Mouse (Mus musculus) 3134 (cell line): ENCODE measurements around the gene Klf8.
A peak's percentile ranks its signal among the peaks of the same experiment; 100 is the strongest.
"Not testable (repeated sequence)": the region's sequence is repeated elsewhere in the genome, so short reads cannot be mapped to it uniquely, and the experiment has no call there.

ENCODE experiments used
- DNase-seq: peaks from one replicate; pipeline ENCODE4 v3.0.0-alpha.2; 2011; ENCODE audit warnings: low spot score; ENCODE audit not compliant: insufficient read length; ENCODE audit errors: extremely low read depth

The Klf8 gene

GRCm38 (mm10) chrX:153237304-153237919, at the start of gene Klf8:
Gene Klf8, plus strand, starts transcription at chrX:153237466.
- no peak for DNase-seq

- not testable (repeated sequence) for DNase-seq
Measured at GRCm38 (mm10) chrX:153199185-153199584, 38.1 kb upstream of the Klf8 start.

GRCm38 (mm10) chrX:153211101-153211500, 26.2 kb upstream of the Klf8 start:
- no peak for DNase-seq

GRCm38 (mm10) chrX:153231240-153231639, 6.0 kb upstream of the Klf8 start:
- no peak for DNase-seq

DNA sequence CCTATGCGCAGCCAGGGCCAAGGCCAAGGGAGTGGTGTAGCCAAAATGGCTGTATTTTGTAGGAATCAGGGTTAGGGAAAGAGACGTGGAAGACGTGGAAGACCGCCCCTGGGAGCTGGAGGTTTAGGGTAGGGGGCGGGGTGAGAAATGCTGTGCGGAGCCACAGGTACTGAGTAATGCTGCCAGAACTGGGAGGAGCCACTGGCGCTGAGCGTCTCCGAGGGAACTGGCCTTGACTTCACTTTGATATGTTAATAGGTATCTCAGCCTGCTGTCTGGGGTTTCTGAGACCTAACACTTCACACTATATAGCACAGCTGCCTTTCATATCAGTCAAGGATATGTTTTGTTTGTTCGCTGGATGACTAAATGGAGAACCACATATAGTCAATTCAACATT, 4.0 kb upstream of the Klf8 start:
- no peak for DNase-seq

- peak; percentile 1 for DNase-seq
Measured at GRCm38 (mm10) chrX:153237920-153238504, 746 bp downstream of the Klf8 start.

GRCm38 (mm10) chrX:153254256-153254655, 17.0 kb downstream of the Klf8 start:
- no peak for DNase-seq

GRCm38 (mm10) chrX:153255504-153255903, 18.2 kb downstream of the Klf8 start:
- DNase-seq = no peak

- DNase-seq = no peak
Measured at GRCm38 (mm10) chrX:153282185-153282584, 44.9 kb downstream of the Klf8 start.

DNA sequence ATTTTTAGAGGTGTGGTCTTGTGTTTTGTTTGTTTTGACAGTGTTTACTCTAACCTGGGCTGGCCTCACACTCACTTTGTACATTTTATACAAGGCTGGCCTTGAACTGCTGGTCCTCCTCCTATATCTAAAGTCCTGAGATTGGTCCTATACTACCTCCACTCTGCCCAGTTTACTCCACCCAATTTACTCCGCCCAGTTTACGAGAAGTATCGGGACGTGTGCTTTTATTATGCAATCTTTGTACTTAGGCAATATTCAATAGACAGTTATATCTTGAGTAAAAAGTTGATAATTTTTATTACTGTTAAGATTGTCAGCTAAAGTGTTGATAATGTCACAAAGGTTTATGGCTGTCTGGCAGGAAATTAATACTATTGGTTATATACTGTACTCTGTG, 74.1 kb downstream of the Klf8 start:
- no peak for DNase-seq

- DNase-seq = no peak
Measured at GRCm38 (mm10) chrX:153323105-153323504, 85.8 kb downstream of the Klf8 start.

GRCm38 (mm10) chrX:153334140-153334539, 96.9 kb downstream of the Klf8 start:
- not testable (repeated sequence) for DNase-seq

DNA sequence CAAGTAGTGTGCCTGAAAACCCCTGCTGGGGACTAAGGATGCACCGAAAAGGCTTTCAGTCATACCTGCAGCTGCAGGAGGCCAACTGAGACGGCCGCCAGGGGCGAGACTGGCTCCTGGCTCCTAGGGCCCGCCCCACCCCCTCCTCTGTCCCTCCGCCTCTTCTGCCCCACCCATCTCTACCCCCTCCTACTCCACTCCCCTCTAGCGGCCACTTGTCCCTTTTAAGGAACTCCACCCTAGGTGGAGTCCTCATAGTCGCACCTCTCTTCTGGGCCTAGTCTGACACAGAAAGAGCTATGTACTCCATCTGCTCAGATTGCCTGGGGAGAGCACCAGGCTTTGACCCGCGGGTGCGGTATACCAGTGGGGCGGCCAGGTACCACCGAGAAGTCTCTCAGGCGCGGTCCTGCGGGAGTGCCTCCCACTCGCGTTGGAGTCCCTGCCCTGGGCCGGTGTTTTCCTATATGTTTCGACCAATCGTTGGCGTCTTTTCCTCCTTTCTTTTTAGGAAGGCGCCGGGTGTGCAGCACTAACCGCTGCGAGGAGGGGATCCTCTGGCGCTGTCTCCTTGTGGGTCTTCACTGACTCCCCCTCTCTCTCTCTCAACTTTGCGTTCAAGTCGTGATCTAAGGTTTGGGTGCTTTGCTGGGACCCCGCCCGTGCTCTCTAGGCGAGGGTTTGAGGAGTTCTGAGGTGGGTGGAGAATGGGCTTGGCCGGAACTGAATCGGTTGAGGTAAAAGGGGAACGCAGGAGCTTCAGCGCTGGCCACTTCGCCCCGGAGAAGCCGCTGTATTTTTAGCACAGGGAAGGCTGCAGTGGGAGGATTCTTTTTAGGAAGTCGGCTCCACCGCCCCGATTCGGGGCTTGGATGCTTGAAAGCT, 122.3 kb downstream of the Klf8 start:
- no peak for DNase-seq

DNA sequence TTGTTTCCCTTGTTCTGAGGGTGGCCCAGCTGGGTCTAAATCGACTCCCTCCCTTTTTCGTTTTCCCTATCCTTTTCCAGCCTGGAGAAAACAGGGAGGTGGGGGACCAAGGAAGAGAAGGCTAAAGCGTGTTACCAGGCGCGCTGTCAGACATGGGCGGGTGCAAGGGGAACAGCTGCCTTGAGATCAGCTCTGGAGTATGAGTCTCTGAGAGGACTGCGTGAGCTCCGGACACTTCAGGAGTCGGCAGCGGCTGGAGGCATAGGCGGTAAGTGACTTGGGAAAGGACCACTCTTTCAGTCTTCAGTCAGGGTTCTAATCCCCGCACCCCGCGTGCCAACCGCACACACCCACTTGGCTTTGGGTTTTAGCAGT, 122.9 kb downstream of the Klf8 start:
- no peak for DNase-seq

DNA sequence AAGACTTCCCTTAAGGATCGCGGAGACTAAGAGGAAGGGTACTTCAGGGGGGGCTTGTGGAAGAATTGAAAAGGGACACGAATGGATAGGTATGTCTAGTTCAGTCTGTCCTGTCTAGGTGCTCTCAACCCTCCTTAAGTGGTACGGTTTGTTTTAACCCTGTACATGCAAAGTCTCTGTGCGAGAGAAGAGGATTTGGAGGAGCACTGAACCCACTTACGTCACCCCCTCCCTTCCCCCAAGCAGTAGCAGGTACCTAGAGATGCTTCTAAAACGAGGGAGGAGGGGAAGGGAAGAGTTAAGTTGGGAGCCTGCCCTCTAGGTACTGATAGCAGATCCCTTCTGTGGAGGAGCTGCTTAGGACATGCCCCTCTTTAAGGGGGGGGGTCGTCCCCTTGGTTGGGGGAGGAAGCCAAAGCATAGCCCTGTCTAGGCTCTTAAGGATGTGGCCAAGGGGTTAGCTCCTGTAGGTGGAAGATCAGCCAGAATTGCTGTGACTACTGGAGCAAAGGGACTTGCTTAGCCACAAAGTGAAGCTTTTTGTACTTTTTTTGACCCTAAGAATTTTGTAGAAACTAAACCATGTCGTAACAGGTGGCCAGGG, 123.5 kb downstream of the Klf8 start:
- DNase-seq = no peak

- DNase-seq = no peak
Measured at GRCm38 (mm10) chrX:153366754-153367153, 129.5 kb downstream of the Klf8 start.

DNA sequence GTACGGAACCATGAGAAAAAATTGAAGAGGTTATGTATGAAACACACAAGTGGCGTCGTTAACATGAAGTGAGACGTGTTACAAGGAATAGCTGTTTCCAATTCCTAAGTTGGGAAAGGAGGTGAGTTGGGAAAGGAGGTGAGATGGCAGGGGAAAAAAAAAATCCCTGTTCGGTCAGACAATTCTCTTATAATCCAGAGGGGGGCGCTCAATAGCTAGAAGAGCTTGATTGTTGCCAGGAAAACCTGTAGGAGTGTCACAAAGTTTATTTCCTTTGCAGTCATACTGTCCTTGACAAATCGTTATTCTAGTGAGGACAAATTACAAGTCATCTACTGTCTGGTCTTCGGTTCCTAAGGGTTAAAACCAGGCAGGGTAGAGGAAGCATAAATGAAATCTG, 132.5 kb downstream of the Klf8 start:
- DNase-seq = no peak

DNA sequence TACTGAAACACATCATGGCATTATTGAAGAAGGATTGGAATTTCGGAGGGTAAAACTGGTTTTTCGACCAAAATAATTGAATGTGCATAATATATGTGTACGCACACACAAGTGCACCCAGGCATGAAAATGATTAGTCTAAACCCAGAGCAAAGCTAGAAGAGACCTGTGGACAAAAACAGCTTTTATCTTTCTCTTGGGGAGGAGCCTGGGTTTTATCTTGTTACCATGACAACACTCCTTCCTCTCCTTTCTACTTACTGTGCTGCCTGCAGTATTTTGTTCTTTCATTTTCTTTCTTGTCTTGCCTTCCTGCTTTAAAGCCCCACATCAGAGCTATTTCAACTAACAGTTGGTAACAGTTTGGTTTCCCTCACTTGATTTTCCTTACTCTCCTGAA, 137.8 kb downstream of the Klf8 start:
- DNase-seq = no peak

- DNase-seq = no peak
Measured at GRCm38 (mm10) chrX:153381753-153382152, 144.5 kb downstream of the Klf8 start.

DNA sequence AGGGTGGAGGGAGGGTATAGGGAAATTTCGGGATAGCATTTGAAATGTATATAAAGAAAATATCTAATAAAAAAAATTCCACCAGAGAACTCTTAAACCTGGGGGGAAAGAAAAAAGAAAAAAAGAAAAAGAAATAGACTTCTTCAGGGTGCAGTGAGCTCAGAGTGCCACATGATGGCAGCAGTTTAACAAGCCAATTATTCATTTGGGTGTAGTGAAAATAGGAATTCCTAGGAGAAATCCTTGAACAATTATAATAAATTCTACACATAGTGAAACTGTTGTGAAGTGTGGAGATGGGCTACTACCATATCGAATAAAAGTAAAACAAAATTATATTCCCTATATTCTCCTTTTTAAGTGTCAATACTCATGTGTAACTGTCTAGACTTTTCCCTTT, 152.0 kb downstream of the Klf8 start:
- DNase-seq = no peak

DNA sequence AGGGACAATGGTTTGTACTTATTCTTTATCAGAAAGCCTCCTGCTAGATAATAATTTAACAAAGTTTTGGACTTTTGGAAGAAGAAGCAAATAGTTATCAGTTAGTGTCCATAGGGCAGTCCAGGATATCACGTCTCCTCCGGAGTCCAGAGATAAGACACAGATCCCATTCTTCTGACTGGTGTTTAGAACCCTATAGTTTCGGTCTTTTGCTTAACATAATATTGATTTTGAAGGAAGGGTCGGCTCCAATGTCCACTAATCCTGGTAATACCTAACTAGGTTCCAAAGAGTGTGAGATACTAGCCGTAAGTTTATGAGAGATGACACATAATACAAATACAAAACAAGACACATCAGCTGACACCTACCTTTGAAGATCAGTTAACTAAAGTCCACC, 179.8 kb downstream of the Klf8 start:
- no peak for DNase-seq
